Mouse (Mus musculus): ENCODE data around the gene Patz1. TPM values are rescaled to one million over a fixed set of nuclear protein-coding genes. Genes with fewer than 3 reads are reported as not detected.

Gene Patz1
- total RNA-seq, 1 experiment from 2014 or later: 51.0 TPM

- no peak for DNase-seq
Measured at GRCm38 (mm10) chr11:3292711-3293249, 4.1 kb downstream of the Patz1 start.

DNA sequence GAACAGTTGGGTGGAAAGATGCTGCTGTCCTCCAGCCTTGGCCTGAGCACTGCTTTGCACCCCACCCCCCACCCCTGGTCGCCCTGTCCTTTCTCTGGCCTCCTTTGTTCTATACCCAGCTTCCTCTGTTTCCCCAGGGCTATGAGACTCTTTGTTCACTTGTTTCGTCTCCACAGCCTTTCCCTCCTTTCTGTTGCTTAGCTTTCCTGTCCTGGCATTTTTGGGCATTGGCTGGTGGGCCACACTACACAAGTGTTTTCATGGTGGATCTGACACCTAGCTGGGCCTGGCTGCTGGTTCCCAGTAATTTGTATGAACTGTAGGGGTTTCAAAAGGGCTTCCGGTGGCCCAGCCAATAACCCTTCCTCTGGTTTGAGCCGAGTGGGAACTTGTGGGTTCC, 4.7 kb downstream of the Patz1 start:
- DNase-seq: no peak

GRCm38 (mm10) chr11:3294641-3295040, 6.0 kb downstream of the Patz1 start:
- DNase-seq: no peak

DNA sequence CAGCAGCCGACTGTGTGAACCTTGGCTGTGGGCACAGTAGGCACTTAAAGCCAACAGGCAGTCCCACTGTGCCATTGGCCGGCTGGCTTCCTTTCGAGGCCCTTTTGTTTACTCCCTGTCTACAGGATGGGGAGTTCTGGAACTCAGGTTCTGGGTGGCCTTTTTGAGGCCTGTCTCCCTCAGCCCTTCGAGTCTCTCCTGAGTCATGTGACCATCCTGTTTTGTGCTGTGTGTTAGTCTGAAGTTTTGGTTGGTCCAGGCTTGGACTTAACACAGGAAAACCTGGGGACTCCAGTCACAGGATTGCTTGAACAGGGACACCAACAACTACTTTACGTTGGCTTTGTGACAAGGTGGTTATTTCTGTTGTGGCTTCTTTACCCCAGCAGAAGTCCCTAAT, 7.4 kb downstream of the Patz1 start:
- DNase-seq: no peak

- no peak for DNase-seq
Measured at GRCm38 (mm10) chr11:3297871-3298812, 9.5 kb downstream of the Patz1 start.

GRCm38 (mm10) chr11:3298813-3299185, 10.1 kb downstream of the Patz1 start:
- DNase-seq: no peak

GRCm38 (mm10) chr11:3301075-3301474, 12.4 kb downstream of the Patz1 start:
- DNase-seq: no peak

- DNase-seq: no peak
Measured at GRCm38 (mm10) chr11:3302385-3302784, 13.7 kb downstream of the Patz1 start.

GRCm38 (mm10) chr11:3302792-3303191, 14.1 kb downstream of the Patz1 start:
- no peak for DNase-seq

DNA sequence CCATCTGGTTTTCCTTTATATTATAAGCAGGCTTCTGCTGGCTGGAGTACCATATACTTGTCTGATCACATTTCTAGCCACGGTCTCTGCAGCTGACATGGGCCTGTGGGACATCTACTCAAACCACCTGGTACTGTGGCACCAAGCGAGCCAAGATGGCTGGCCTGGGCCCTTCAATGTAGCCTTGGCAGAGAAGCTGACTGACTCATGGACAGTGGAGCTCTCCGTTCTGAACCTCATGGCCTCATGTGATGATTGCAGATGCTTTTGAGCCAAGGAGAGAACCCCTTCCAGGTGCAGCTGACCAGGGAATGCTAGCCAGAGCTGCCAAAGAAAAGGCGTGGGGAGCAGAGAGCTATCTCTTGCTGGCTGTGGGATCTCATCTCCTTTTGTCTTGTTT, 17.1 kb downstream of the Patz1 start:
- DNase-seq: no peak

DNA sequence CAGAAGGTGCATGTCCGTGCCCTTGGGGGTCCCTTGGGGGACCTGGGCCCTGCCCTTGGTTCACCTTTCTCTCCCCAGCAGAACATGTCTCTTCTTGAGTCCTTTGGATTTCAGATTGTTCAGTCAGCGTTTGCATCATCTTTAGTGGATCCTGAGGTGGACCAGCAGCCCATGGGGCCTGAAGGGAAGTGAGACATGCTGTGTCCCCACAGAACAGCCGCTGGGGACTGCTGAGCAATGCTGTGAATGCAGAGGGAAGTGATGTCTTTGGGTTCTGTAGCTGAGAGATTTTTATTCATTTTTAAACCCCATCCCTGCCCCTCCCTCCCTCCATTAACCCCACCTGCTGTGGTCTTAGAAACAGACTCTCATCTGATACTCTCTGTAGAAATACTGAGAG, 19.2 kb downstream of the Patz1 start:
- DNase-seq: no peak

GRCm38 (mm10) chr11:3309884-3310283, 21.2 kb downstream of the Patz1 start:
- no peak for DNase-seq

DNA sequence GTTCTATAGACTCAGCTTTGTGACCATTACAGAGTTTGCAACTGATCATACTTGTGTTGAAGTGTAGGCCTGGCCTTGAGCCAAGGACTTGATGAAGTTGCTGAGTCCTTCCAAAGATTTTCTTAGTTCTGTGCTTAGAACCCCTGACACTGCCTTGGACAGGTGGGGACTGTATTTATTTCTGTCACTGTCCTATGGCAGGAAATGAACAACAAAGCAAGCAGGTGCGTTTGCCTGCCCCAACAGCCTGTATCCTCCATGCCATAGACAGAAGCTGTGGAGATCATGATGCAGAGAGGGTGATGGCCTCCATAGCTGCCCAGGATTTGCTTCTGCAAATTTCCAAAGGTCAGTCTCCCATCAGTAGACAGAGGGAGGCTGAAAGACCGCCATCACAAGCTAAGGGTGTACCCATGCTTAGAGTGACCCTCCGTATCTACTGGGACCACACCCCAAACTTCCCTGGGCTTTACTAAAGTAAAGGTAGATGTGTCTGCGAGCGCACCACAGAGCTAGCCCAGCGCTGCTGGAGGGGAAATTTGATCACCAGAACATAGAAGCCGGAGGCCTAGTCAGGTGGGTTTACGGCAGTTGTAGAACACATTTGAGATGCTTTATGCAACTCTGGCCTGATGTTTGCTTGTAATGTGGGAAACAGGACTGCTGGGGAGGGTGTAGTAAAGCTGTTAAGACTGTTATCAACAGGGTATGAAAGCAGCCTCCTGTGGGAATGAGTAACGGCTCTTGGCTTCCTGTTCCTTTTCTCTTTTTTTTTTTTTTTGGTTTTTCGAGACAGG, 22.3 kb downstream of the Patz1 start:
- no peak for DNase-seq

DNA sequence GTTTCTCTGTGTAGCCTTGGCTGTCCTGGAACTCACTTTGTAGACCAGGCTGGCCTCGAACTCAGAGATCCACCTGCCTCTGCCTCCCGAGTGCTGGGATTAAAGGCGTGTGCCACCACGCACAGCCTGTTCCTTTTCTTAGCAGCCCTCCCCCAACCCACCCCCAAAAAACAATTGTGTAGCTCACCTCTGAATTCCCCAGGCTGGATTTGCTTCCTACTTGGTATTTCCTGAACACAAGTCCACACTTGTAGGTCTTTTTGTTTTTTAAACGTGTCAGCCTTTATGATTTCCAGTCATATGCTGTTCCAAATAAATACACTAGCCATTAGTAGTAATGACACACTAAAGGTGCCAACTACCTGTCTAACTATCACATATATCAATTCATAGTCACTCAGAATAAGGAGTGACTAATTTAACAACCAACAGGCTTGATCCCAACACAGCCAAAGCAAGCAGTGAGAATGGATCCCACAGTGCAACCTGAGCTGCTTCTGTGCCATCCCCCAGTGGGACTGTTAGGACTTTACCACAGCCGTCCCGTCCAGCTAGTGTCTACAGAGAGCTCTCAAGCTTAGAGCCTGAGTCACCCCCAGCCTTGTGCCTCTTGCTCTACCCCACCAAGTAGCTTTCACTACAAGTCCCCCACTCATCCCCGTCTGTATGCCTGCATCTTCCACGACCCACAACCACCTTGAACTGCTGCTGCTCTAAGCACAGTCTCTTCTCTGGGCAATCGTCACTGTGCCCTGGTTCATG, 23.1 kb downstream of the Patz1 start:
- DNase-seq: no peak

DNA sequence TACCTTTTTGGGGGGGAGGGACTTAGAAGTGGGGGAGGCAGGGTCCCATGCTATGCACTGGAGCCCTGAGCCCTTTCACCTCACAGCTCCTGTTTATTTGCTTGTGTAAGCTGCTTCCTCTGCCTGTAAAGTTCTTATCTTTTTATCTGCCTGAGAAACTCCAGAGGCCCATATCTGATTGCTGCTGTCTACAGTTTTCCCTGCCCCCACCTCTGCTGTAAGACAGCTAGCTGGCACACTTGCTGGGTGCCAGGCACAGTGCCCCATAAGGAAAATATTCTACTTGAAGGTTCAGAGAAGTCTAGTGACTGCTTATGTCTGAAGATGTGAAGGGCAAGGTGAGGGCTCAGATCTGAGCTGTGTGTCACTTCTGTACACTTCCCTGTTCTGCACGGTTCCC, 24.6 kb downstream of the Patz1 start:
- no peak for DNase-seq

- DNase-seq: peak; percentile 74
Measured at GRCm38 (mm10) chr11:3314148-3314547, 25.5 kb downstream of the Patz1 start.

DNA sequence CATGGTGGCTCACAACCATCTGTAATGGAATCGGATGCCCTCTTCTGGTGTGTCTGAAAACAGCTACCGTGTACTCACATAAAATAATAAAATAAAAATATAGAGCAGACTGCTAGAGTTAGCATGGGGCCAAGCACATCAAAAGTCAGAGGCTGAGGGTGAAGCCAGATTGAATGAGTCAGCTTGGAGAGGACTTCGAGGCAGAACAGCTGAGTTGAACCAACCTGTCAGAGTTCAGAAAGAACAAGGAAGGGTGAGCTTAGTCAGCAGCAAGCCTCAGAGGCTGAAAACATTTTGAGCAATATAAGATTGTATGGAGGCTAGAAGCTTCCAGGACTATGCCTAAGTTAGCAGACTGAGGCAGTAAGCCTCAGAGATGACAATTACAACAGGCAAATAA, 29.6 kb downstream of the Patz1 start:
- no peak for DNase-seq

DNA sequence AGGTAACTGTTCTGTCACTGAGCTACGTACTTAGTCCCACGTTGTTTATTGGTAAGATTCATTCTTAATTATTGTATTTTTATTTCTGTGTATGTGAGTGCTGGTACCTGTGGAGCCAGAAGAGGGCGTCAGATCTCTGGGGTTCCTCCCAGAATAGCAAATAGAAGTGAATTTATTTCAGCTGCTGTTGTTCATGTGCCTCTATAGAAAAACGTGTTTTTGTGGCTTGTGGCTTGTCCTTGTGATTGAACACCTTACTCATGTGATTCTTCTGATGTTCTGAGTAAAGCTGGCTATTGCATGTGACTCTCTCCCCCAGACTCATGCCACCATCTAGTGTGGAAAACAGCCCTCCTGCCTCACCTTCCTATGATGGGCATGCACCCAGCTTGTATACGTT, 39.6 kb downstream of the Patz1 start:
- no peak for DNase-seq

- DNase-seq: no peak
Measured at GRCm38 (mm10) chr11:3328806-3329775, 40.4 kb downstream of the Patz1 start.

- DNase-seq: no peak
Measured at GRCm38 (mm10) chr11:3329891-3330451, 41.3 kb downstream of the Patz1 start, which contains the start of gene Pik3ip1. Gene Pik3ip1, plus strand, starts transcription at chr11:3330401.

DNA sequence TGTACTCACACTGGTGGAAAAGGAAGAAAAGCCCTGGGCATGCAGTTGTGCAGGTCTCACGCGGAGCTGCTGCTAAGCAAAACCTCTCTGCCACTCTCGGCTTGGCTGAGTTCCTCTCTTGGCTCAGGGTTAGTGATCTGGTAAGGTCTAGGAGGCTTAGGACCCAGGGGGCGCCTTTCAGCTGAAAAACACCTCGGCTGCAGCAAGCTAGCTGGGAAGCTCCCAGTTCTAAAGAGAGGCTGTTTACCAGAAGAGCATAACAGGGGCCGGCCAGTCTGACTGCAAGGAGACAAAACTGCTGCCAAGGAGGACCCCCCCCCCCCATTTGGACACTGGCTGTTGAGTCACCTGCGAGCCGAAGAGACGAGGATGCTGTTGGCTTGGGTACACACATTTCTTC, 41.9 kb downstream of the Patz1 start:
- DNase-seq: peak; percentile 81

Measured in adrenal gland, postnatal 25 days (tissue).